Mouse (Mus musculus) heart, embryonic 12.5 days (tissue): Measurements from ENCODE around the gene Ate1. TPM values are rescaled to one million over a fixed set of nuclear protein-coding genes. Genes with fewer than 3 reads are reported as not detected.

Source experiments
- ATAC-seq: fragments of 200-750 bp; cut with Nextera tagmentation; 2 replicates; pipeline ENCODE4 v1.8.0; 2017; ENCODE audit warnings: moderate TSS enrichment, moderate library complexity; ENCODE audit not compliant: insufficient number of reproducible peaks, low FRiP score
- H3K27ac ChIP-seq: fragments of 300-500 bp; sonication (generic); 2 replicates; pipeline ENCODE4 v1.5.1; 2016; ENCODE audit warnings: mild to moderate bottlenecking, moderate library complexity; ENCODE audit not compliant: poor library complexity, severe bottlenecking
- H3K27me3 ChIP-seq: fragments of 300-500 bp; sonication (generic); replicated peaks from 2 replicates; pipeline ENCODE4 v1.6.1; 2016; ENCODE audit warnings: mild to moderate bottlenecking, moderate library complexity
- H3K36me3 ChIP-seq: fragments of 300-500 bp; sonication (generic); 2 replicates; pipeline ENCODE4 v1.6.1; 2016; ENCODE audit warnings: mild to moderate bottlenecking, moderate library complexity
- H3K4me1 ChIP-seq: fragments of 300-500 bp; sonication (generic); replicated peaks from 2 replicates; pipeline ENCODE4 v1.6.1; 2016; ENCODE audit warnings: mild to moderate bottlenecking
- H3K4me2 ChIP-seq: fragments of 300-500 bp; sonication (generic); 2 replicates; pipeline ENCODE4 v1.6.1; 2016; ENCODE audit warnings: mild to moderate bottlenecking, moderate library complexity
- H3K4me3 ChIP-seq: fragments of 300-500 bp; sonication (generic); 2 replicates; pipeline ENCODE4 v1.5.1; 2016; ENCODE audit warnings: mild to moderate bottlenecking
- H3K9ac ChIP-seq: fragments of 300-500 bp; sonication (generic); 2 replicates; pipeline ENCODE4 v1.6.1; 2016; ENCODE audit warnings: mild to moderate bottlenecking, moderate library complexity
- H3K9me3 ChIP-seq: fragments of 300-500 bp; sonication (generic); replicated peaks from 2 replicates; pipeline ENCODE4 v1.6.1; 2016; ENCODE audit warnings: mild to moderate bottlenecking, moderate library complexity
- WGBS: fragments of 180-500 bp; shearing (Covaris S2); methylation state at CpG from one replicate; pipeline ENCODE4 v1.1.7; 2016; 5-methylcytosine and 5-hydroxymethylcytosine counted together
- polyA plus RNA-seq: library from polyadenylated mRNA; unstranded; fragments of >200 nt; fragmentation: Nextera tagmentation; extraction: Ambion mirVana; gene quantifications from 2 replicates; pipeline ENCODE4 v1.2.1, GENCODE M21; 2016

Ate1 gene
- polyA plus RNA-seq, 1 experiment from 2014 or later: 62.8 TPM

DNA sequence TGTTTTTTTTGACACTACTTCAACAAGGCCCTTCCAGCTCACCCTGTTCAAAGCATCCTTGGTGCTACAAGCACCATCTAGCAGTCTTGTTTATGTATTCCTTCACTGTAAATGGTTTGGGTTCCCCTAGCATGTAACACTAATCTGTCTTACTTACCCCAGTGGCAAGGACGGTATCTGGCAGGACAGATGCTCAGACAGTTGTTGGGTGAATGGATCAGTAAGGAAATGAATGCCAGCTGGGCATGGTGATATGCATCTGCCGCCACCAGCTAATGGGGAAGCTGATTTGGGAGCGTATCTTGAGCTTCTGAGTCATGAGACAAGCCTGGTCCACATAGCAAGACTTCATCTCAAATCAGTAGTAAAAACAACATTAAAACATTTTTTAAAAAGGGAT is 141.9 kb downstream of the Ate1 start:
- ATAC-seq: no peak
- WGBS: 72% methylated on average over 3 of the region's 3 CpGs
- H3K4me2 ChIP-seq: no peak overlapping the region
- H3K9me3 ChIP-seq: peaks cover 7% of the 10 kb centered on the region; the same call in 1 of the 2 replicates
- no peak overlapping the region for H3K27ac ChIP-seq
- H3K27me3 ChIP-seq: no peaks in the 10 kb centered on the region
- no peak overlapping the region for H3K9ac ChIP-seq
- H3K4me1 ChIP-seq: 0 out of 2 replicates have a peak, but pooled peaks cover 4% of the 10 kb centered on the region
- no peak overlapping the region for H3K4me3 ChIP-seq
- peaks cover 7% of the 10 kb centered on the region for H3K36me3 ChIP-seq

GRCm38 (mm10) chr7:130374311-130374710 is 145.9 kb downstream of the Ate1 start:
- H3K9ac ChIP-seq: no peak overlapping the region
- H3K4me1 ChIP-seq: 0 out of 2 replicates have a peak, but pooled peaks cover 4% of the 10 kb centered on the region
- H3K9me3 ChIP-seq: no peaks in the 10 kb centered on the region; the same call in 1 of the 2 replicates
- H3K4me2 ChIP-seq: no peak overlapping the region
- no peaks in the 10 kb centered on the region for H3K36me3 ChIP-seq
- peaks cover 5% of the 10 kb centered on the region for H3K27me3 ChIP-seq
- ATAC-seq: no peak
- H3K4me3 ChIP-seq: no peak overlapping the region
- WGBS: 71% methylated on average over 9 of the region's 9 CpGs
- H3K27ac ChIP-seq: no peak overlapping the region

DNA sequence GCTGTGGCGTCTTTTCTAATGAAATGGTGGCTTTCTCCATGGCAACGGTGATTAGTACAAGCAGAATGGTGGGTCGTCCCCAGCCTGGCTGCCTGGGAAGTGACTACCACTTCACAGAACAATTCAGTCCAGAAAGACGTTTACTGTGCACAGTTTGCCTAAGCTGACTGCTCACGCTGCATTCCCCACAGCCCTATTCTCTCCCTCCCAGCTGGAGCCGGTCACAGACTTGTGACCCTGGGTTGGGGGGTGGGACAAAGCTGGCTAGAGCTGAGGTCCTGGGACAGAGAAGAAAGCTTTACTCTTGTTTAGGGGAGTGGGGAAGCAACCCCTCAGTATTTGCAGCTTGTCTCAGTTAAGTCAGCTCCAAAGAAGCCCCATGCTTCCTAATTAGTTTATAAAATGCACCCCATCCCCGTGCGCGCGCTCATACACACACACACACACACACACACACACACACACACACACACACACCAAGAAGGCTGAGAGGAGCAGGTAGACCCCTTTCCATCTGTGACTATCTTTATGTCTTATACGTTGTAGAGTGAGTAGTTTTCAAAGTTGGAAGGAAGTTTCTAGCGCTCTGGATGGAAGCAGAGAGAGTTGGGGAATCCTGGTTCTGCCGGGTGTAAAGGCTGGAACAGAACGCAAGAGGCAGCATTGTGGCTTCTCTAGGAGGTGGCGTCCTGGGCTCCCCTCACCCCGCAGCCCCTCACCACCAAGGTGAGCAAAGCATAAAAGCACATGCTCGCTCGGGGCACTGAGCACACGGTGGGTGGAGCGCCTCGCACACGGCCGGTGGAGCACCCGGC is 151.1 kb downstream of the Ate1 start:
- WGBS: 46% methylated on average over 24 of the region's 24 CpGs
- ATAC-seq: no peak
- Histone ChIP-seq H3K9me3 (peaks cover 6% of the 10 kb centered on the region), H3K27me3 (peaks cover 18% of the 10 kb centered on the region), H3K4me1 (peaks cover 8% of the 10 kb centered on the region; the same call in 1 of the 2 replicates), H3K4me2 (peak overlapping the region; percentile 29), H3K36me3 (no peaks in the 10 kb centered on the region), H3K9ac (no peak overlapping the region), H3K27ac (no peak overlapping the region), H3K4me3 (0 out of 2 replicates have a peak overlapping the region, but pooled peaks have one; percentile 4)

DNA sequence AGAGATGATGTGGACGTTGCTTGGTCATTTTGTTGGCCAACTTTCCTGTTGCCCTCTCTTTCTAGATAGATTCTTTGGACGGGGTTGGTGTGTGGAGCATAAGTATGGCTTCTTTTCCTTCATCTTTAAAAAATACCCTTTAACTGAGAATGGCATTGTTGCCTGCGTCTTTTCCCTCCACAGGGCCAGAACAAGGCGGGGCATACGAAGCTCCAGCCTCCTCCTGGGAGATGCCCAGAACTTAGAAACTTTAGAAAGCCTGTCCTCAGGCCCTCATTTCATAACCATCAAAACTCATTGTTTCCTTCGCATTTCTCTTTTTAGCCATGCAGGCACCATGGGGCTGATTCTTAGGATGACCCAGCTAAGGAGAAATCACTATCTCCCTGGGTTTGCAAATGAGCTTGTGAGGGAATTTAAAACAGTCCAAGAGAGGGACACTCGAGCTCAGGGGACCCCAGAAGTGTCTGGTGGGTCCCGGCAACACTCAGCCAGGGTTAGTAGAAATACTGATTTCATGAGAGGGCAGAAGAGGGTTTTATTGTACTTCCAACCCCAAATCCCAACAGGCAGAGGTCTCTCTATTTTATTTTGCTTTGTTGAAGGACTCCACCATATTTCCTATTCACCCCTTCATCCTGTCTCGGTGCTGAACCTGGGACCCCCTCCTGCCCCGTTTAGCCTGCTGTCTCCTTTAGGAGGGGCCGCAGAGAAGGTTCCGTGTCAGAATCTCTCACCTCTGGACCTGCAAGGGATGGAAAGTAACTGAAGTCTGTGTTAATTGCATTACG is 151.9 kb downstream of the Ate1 start:
- peaks cover 6% of the 10 kb centered on the region for H3K9me3 ChIP-seq
- no peak overlapping the region for H3K9ac ChIP-seq
- H3K4me1 ChIP-seq: peaks cover 8% of the 10 kb centered on the region; the same call in 1 of the 2 replicates
- WGBS: 45% methylated on average over 13 of the region's 13 CpGs
- no peak overlapping the region for H3K4me3 ChIP-seq
- H3K27ac ChIP-seq: no peak overlapping the region
- H3K36me3 ChIP-seq: no peaks in the 10 kb centered on the region
- peaks cover 18% of the 10 kb centered on the region for H3K27me3 ChIP-seq
- no peak for ATAC-seq
- peak overlapping the region; percentile 29 for H3K4me2 ChIP-seq

- WGBS: 44% methylated on average over 12 of the region's 12 CpGs
- peaks cover 8% of the 10 kb centered on the region; the same call in 1 of the 2 replicates for H3K4me1 ChIP-seq
- H3K9ac ChIP-seq: no peak overlapping the region
- no peak overlapping the region for H3K4me2 ChIP-seq
- peaks cover 6% of the 10 kb centered on the region for H3K9me3 ChIP-seq
- no peak overlapping the region for H3K4me3 ChIP-seq
- no peak for ATAC-seq
- peaks cover 18% of the 10 kb centered on the region for H3K27me3 ChIP-seq
- no peak overlapping the region for H3K27ac ChIP-seq
- no peaks in the 10 kb centered on the region for H3K36me3 ChIP-seq
These were observed 152.7 kb downstream of the Ate1 start for GRCm38 (mm10) chr7:130367222-130368035.

- H3K4me1 ChIP-seq: peaks cover 8% of the 10 kb centered on the region; the same call in 1 of the 2 replicates
- no peak overlapping the region for H3K4me3 ChIP-seq
- peaks cover 6% of the 10 kb centered on the region; the same call in 1 of the 2 replicates for H3K9me3 ChIP-seq
- no peak overlapping the region for H3K4me2 ChIP-seq
- WGBS: 91% methylated on average over 10 of the region's 10 CpGs
- no peak overlapping the region for H3K27ac ChIP-seq
- no peak overlapping the region for H3K9ac ChIP-seq
- H3K27me3 ChIP-seq: peaks cover 18% of the 10 kb centered on the region
- no peaks in the 10 kb centered on the region for H3K36me3 ChIP-seq
- ATAC-seq: no peak
These were observed 154.5 kb downstream of the Ate1 start for GRCm38 (mm10) chr7:130365711-130366110.

Other genes with a start within 250 kb of the Ate1 start
- gene Nsmce4a, start 52.7 kb upstream of the Ate1 start, polyA plus RNA-seq: 138 and 142 TPM in 2 replicates
- gene Tacc2, start 57.1 kb upstream of the Ate1 start, polyA plus RNA-seq: 53.7 and 58.6 TPM in 2 replicates